9 mouse cellular contexts compared by ENCODE assay signal in genomic region chr7:112169955-112170692, GRCm38 (mm10). TPM values are rescaled to one million over a fixed set of nuclear protein-coding genes. Genes with fewer than 3 reads are reported as not detected.
A peak's percentile ranks its signal among the peaks of the same experiment; 100 is the strongest.
DNase-seq lines count a peak whose midpoint lies in the region; ATAC-seq lines count a peak whose summit lies in the region.
"Had no signal": no experiment of that assay in that cellular context is flagged by ENCODE, and none has a peak within 500 bp of the region (broad histone marks: within the 10 kb centered on the region; RNA-seq: fewer than 3 reads in every experiment).

No protein-coding gene starts in this region.

- no peak overlapping the region for H3K9ac ChIP-seq in forebrain, embryonic 16.5 days (replicated peaks; ENCODE audit: low read depth, low read length)
- H3K9ac ChIP-seq in liver, embryonic 15.5 days, result no peak overlapping the region
- H3K9ac ChIP-seq: embryonic facial prominence, embryonic 13.5 days had no signal

- no peaks in the 10 kb centered on the region for H3K36me3 ChIP-seq in forebrain, embryonic 16.5 days (ENCODE audit: control insufficient read depth, insufficient read depth)
- H3K36me3 ChIP-seq in liver, embryonic 15.5 days (replicated peaks), result no peaks in the 10 kb centered on the region
- H3K36me3 ChIP-seq: embryonic facial prominence, embryonic 13.5 days had no signal

- ATAC-seq in forebrain, embryonic 16.5 days, result peak; percentile 85
- peak; percentile 68 for ATAC-seq in liver, embryonic 15.5 days (ENCODE audit: insufficient read depth)

- no peak overlapping the region for H3K4me3 ChIP-seq in forebrain, embryonic 16.5 days (replicated peaks; ENCODE audit: low read length)
- H3K4me3 ChIP-seq in liver, embryonic 15.5 days (replicated peaks), result no peak overlapping the region
- H3K4me3 ChIP-seq: embryonic facial prominence, embryonic 13.5 days had no signal

- H3K27ac ChIP-seq in forebrain, embryonic 16.5 days (ENCODE audit: low read length), result peak overlapping the region; percentile 53
- 0 out of 2 replicates have a peak overlapping the region, but pooled peaks have one; percentile 34 for H3K27ac ChIP-seq in liver, embryonic 15.5 days (replicated peaks)
- H3K27ac ChIP-seq: embryonic facial prominence, embryonic 13.5 days had no signal

- no peaks in the 10 kb centered on the region for H3K9me3 ChIP-seq in forebrain, embryonic 16.5 days (ENCODE audit: control insufficient read depth, low read length)
- no peaks in the 10 kb centered on the region for H3K9me3 ChIP-seq in liver, embryonic 15.5 days (replicated peaks)
- H3K9me3 ChIP-seq: embryonic facial prominence, embryonic 13.5 days had no signal

- H3K4me1 ChIP-seq in forebrain, embryonic 16.5 days (replicated peaks; ENCODE audit: control insufficient read depth, insufficient read depth, low read length), result no peaks in the 10 kb centered on the region; the same call in 1 of the 2 replicates
- 0 out of 2 replicates have a peak, but pooled peaks cover 2% of the 10 kb centered on the region for H3K4me1 ChIP-seq in liver, embryonic 15.5 days (replicated peaks)

- WGBS in forebrain, embryonic 16.5 days, result 7% methylated on average over 10 of the region's 10 CpGs
- WGBS in liver, embryonic 15.5 days (ENCODE audit: insufficient replicate concordance), result 23% methylated on average over 10 of the region's 10 CpGs

- peak; percentile 47 for DNase-seq in layer of hippocampus, adult 11-12 months (ENCODE audit: low spot score)
- no peak for DNase-seq in layer of hippocampus, postnatal 25 days (ENCODE audit: extremely low spot score in 1 of 2, low spot score in 1 of 2)
- peak; percentile 96 for DNase-seq in retina, postnatal 1 day
- no peak for DNase-seq in spleen, postnatal 14 days (ENCODE audit: low spot score in 2 of 2)
- no peak for DNase-seq in natural killer cell, adult 2 months (ENCODE audit: low spot score in 2 of 2)
- no peak for DNase-seq in left cerebral cortex, adult 18-20 months (ENCODE audit: low spot score in 2 of 2)

- no peaks in the 10 kb centered on the region for H3K27me3 ChIP-seq in forebrain, embryonic 16.5 days (replicated peaks; ENCODE audit: control insufficient read depth, insufficient read depth, low read length)
- H3K27me3 ChIP-seq in liver, embryonic 15.5 days, result no peaks in the 10 kb centered on the region
- H3K27me3 ChIP-seq: embryonic facial prominence, embryonic 13.5 days had no signal

- no peak overlapping the region for H3K4me2 ChIP-seq in forebrain, embryonic 16.5 days (ENCODE audit: low read length)
- H3K4me2 ChIP-seq in liver, embryonic 15.5 days, result no peak overlapping the region
- H3K4me2 ChIP-seq: embryonic facial prominence, embryonic 13.5 days had no signal

RNA-seq across cellular contexts. Expression of gene Dkk3, which starts 11.3 kb away (rescaled TPM):
- total RNA-seq in layer of hippocampus, postnatal 25 days (2021), result 100 to 1,000 TPM; 218 to 244 TPM
- polyA plus RNA-seq in forebrain, embryonic 16.5 days (2015; fragmentation: Nextera tagmentation; extraction: Ambion mirVana), result 22.0 and 29.9 TPM in 2 replicates
- 2.1 and 2.5 TPM in 2 replicates for polyA plus RNA-seq in liver, embryonic 15.5 days (2015; fragmentation: Nextera tagmentation; extraction: Ambion mirVana)
- 100 to 1,000 TPM; 209 to 215 TPM for total RNA-seq in left cerebral cortex, adult 18-20 months (2021)

RNA-seq across cellular contexts. Expression of gene Mical2, which starts 55.5 kb away (rescaled TPM):
- 100 to 1,000 TPM; 645 to 717 TPM for total RNA-seq in layer of hippocampus, postnatal 25 days (2021)
- 10.0 and 11.1 TPM in 2 replicates for polyA plus RNA-seq in forebrain, embryonic 16.5 days (2015; fragmentation: Nextera tagmentation; extraction: Ambion mirVana)
- polyA plus RNA-seq in liver, embryonic 15.5 days (2015; fragmentation: Nextera tagmentation; extraction: Ambion mirVana), result 1.8 TPM in 2 replicates
- total RNA-seq in left cerebral cortex, adult 18-20 months (2021), result 100 to 1,000 TPM; 503 to 562 TPM

Comparison
In these comparisons a context has a peak if more than half of its experiments do, and no peak if none do; other contexts are left out.
1. DNase-seq: peak in layer of hippocampus, adult 11-12 months (single experiment) and retina, postnatal 1 day (single experiment); none in layer of hippocampus, postnatal 25 days (0 of 2), spleen, postnatal 14 days (0 of 2), natural killer cell, adult 2 months (0 of 2) and left cerebral cortex, adult 18-20 months (0 of 2).